Mouse (Mus musculus) liver, adult 2 months (tissue): ENCODE data around the gene Dnmbp.
"Not testable (repeated sequence)": the region's sequence is repeated elsewhere in the genome, so short reads cannot be mapped to it uniquely, and the experiment has no call there.

Experiments used
- CTCF ChIP-seq: fragments of 200-500 bp; IDR thresholded peaks from 2 replicates; pipeline ENCODE4 v1.5.1; 2011; ENCODE audit warnings: low read depth, low read length, control low read depth
- POLR2A ChIP-seq: fragments of 200-500 bp; IDR thresholded peaks from 2 replicates; pipeline ENCODE4 v1.6.1; 2011; ENCODE audit warnings: low read length, control low read depth; ENCODE audit not compliant: insufficient read depth; ENCODE audit errors: extremely low read depth

DNA sequence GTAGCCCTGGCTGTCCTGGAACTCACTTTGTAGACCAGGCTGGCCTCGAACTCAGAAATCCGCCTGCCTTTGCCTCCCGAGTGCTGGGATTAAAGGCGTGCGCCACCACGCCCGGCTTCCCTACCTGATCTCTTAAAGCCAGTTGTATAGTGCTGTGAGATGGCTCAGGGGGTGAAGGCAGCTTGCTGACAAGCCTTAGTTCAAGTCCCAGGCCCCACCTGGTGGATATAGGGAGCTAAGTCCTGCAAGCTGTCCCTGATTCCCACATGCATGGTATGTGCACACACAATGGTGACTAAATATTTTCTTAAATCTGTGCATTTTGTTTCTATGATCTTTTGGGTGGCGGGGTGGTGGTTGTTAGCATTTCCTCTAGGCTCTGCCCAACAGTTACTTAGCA, 12.9 kb upstream of the Dnmbp start:
- TF ChIP-seq POLR2A, CTCF: not testable (repeated sequence)
